Mouse (Mus musculus) forebrain, embryonic 14.5 days (tissue): ENCODE results near the gene Gm20388. TPM values are rescaled to one million over a fixed set of nuclear protein-coding genes. Genes with fewer than 3 reads are reported as not detected.

Experiments used
- ATAC-seq: fragments of 200-750 bp; cut with Nextera tagmentation; 2 replicates; pipeline ENCODE4 v1.8.0; 2017; ENCODE audit warnings: mild to moderate bottlenecking, moderate library complexity
- DNase-seq: peaks from one replicate; pipeline ENCODE4 v3.0.0-alpha.2; 2015; ENCODE audit warnings: low spot score
- H3K27ac ChIP-seq: fragments of 300-500 bp; sonication (generic); 2 replicates; pipeline ENCODE4 v1.5.1; 2014; ENCODE audit warnings: low read depth, mild to moderate bottlenecking, control low read depth, low read length, moderate library complexity
- H3K27me3 ChIP-seq: fragments of 300-500 bp; sonication (generic); replicated peaks from 2 replicates; pipeline ENCODE4 v1.6.1; 2014; ENCODE audit warnings: low read length, control low read depth, mixed read lengths; ENCODE audit not compliant: control insufficient read depth, insufficient read depth
- H3K36me3 ChIP-seq: fragments of 300-500 bp; sonication (generic); 2 replicates; pipeline ENCODE4 v1.6.1; 2014; ENCODE audit warnings: low read length, control low read depth; ENCODE audit not compliant: control insufficient read depth, insufficient read depth
- H3K4me1 ChIP-seq: fragments of 300-500 bp; sonication (generic); 2 replicates; pipeline ENCODE4 v1.6.1; 2014; ENCODE audit warnings: antibody characterized with exemption, low read length, control low read depth; ENCODE audit not compliant: control insufficient read depth, insufficient read depth
- H3K4me2 ChIP-seq: fragments of 300-500 bp; sonication (generic); 2 replicates; pipeline ENCODE4 v1.6.1; 2014; ENCODE audit warnings: mild to moderate bottlenecking, control low read depth, low read length
- H3K4me3 ChIP-seq: fragments of 300-500 bp; sonication (generic); 2 replicates; pipeline ENCODE4 v1.5.1; 2014; ENCODE audit warnings: low read depth, low read length, control low read depth
- H3K9ac ChIP-seq: fragments of 300-500 bp; sonication (generic); 2 replicates; pipeline ENCODE4 v1.6.1; 2014; ENCODE audit warnings: mild to moderate bottlenecking, low read length, control low read depth, moderate library complexity
- H3K9me3 ChIP-seq: fragments of 300-500 bp; sonication (generic); replicated peaks from 2 replicates; pipeline ENCODE4 v1.6.1; 2016; ENCODE audit warnings: low read length, control low read depth, mixed read lengths; ENCODE audit not compliant: control insufficient read depth
- WGBS: fragments of 180-500 bp; shearing (Covaris S2); extraction: QIAGEN DNeasy Blood & Tissue Kit; methylation state at CpG from one replicate; pipeline ENCODE4 v1.1.7; 2014; 5-methylcytosine and 5-hydroxymethylcytosine counted together
- polyA plus RNA-seq: library from polyadenylated mRNA; unstranded; fragments of >200 nt; fragmentation: Nextera tagmentation; extraction: Ambion mirVana; gene quantifications from 2 replicates; pipeline ENCODE4 v1.2.1, GENCODE M21; 2014

Gm20388 gene
- polyA plus RNA-seq, 1 experiment from 2014 or later: 7.4 TPM

- H3K27ac ChIP-seq: peak overlapping the region; percentile 68; the same call in 1 of the 2 replicates
- peak; percentile 10; the same call in 1 of the 2 replicates for ATAC-seq
Observed at GRCm38 (mm10) chr8:120485116-120485515, 574.5 kb downstream of the Gm20388 start.

GRCm38 (mm10) chr8:120485551-120486476 is 575.2 kb downstream of the Gm20388 start:
- Histone ChIP-seq H3K9me3 (no peaks in the 10 kb centered on the region), H3K4me1 (peaks cover 35% of the 10 kb centered on the region), H3K9ac (peak overlapping the region; percentile 97; the same call in 1 of the 2 replicates), H3K4me3 (peak overlapping the region; percentile 95), H3K27me3 (no peaks in the 10 kb centered on the region), H3K4me2 (peak overlapping the region; percentile 90), H3K27ac (peak overlapping the region; percentile 100), H3K36me3 (no peaks in the 10 kb centered on the region)
- DNase-seq (no peak), ATAC-seq (no peak)
- 14% methylated on average over 21 of the region's 21 CpGs for WGBS

More at GRCm38 (mm10) chr8:120485116-120485515, 574.5 kb downstream of the Gm20388 start:
- Histone ChIP-seq H3K27me3 (no peaks in the 10 kb centered on the region), H3K9me3 (no peaks in the 10 kb centered on the region), H3K4me3 (no peak overlapping the region), H3K9ac (peak overlapping the region; percentile 2; the same call in 1 of the 2 replicates), H3K4me1 (peaks cover 34% of the 10 kb centered on the region), H3K36me3 (no peaks in the 10 kb centered on the region), H3K4me2 (0 out of 2 replicates have a peak overlapping the region, but pooled peaks have one; percentile 14)
- 19% methylated on average over 6 of the region's 6 CpGs for WGBS
- DNase-seq: peak; percentile 69

GRCm38 (mm10) chr8:120486477-120487376 is 576.1 kb downstream of the Gm20388 start:
- H3K9me3 ChIP-seq: no peaks in the 10 kb centered on the region
- no peaks in the 10 kb centered on the region for H3K36me3 ChIP-seq
- H3K4me1 ChIP-seq: peaks cover 44% of the 10 kb centered on the region
- peak; percentile 24 for ATAC-seq
- peak overlapping the region; percentile 100 for H3K27ac ChIP-seq
- peak overlapping the region; percentile 97 for H3K9ac ChIP-seq
- peak; percentile 88 for DNase-seq
- 3% methylated on average over 50 of the region's 50 CpGs for WGBS
- peak overlapping the region; percentile 90 for H3K4me2 ChIP-seq
- no peaks in the 10 kb centered on the region for H3K27me3 ChIP-seq
- peak overlapping the region; percentile 95 for H3K4me3 ChIP-seq

- Histone ChIP-seq H3K36me3 (no peaks in the 10 kb centered on the region), H3K4me2 (peak overlapping the region; percentile 90), H3K27me3 (no peaks in the 10 kb centered on the region), H3K4me3 (peak overlapping the region; percentile 95), H3K9me3 (no peaks in the 10 kb centered on the region), H3K4me1 (peaks cover 50% of the 10 kb centered on the region), H3K27ac (peak overlapping the region; percentile 100), H3K9ac (peak overlapping the region; percentile 97)
- DNase-seq (no peak), ATAC-seq (no peak; the same call in 1 of the 2 replicates)
- WGBS: under 1% methylated on average over 30 of the region's 34 CpGs
Observed at GRCm38 (mm10) chr8:120487377-120487728, 576.7 kb downstream of the Gm20388 start.

- Histone ChIP-seq H3K27ac (peak overlapping the region; percentile 100), H3K36me3 (no peaks in the 10 kb centered on the region), H3K27me3 (no peaks in the 10 kb centered on the region), H3K4me1 (peaks cover 56% of the 10 kb centered on the region), H3K9ac (peak overlapping the region; percentile 97), H3K4me2 (peak overlapping the region; percentile 90), H3K4me3 (peak overlapping the region; percentile 95), H3K9me3 (no peaks in the 10 kb centered on the region)
- ATAC-seq (peak; percentile 60), DNase-seq (peak; percentile 95)
- WGBS: under 1% methylated on average over 51 of the region's 55 CpGs
Observed at GRCm38 (mm10) chr8:120487729-120488510, 577.3 kb downstream of the Gm20388 start.

- Histone ChIP-seq H3K36me3 (no peaks in the 10 kb centered on the region), H3K9me3 (no peaks in the 10 kb centered on the region), H3K4me2 (peak overlapping the region; percentile 90), H3K9ac (peak overlapping the region; percentile 97), H3K27ac (peak overlapping the region; percentile 100), H3K27me3 (no peaks in the 10 kb centered on the region), H3K4me1 (peaks cover 61% of the 10 kb centered on the region), H3K4me3 (peak overlapping the region; percentile 95)
- 0% methylated on average over 25 of the region's 25 CpGs for WGBS
- DNase-seq (no peak), ATAC-seq (no peak)
Observed at GRCm38 (mm10) chr8:120488636-120489131, 578.0 kb downstream of the Gm20388 start.

GRCm38 (mm10) chr8:120489142-120489754 is 578.6 kb downstream of the Gm20388 start:
- WGBS: under 1% methylated on average over 43 of the region's 73 CpGs
- Histone ChIP-seq H3K9ac (peak overlapping the region; percentile 97), H3K4me2 (peak overlapping the region; percentile 90), H3K27ac (peak overlapping the region; percentile 100), H3K27me3 (no peaks in the 10 kb centered on the region), H3K36me3 (no peaks in the 10 kb centered on the region), H3K4me3 (peak overlapping the region; percentile 95), H3K4me1 (peaks cover 60% of the 10 kb centered on the region), H3K9me3 (no peaks in the 10 kb centered on the region)
- ATAC-seq (no peak), DNase-seq (peak; percentile 61)
